Mouse (Mus musculus): ENCODE results near the gene AU015836. TPM values are rescaled to one million over a fixed set of nuclear protein-coding genes. Genes with fewer than 3 reads are reported as not detected.

The AU015836 gene
- 0.08 TPM in 1 of 2 replicates, not detected in the other for polyA plus RNA-seq (2014; fragmentation: Nextera tagmentation; extraction: Ambion mirVana)

DNA sequence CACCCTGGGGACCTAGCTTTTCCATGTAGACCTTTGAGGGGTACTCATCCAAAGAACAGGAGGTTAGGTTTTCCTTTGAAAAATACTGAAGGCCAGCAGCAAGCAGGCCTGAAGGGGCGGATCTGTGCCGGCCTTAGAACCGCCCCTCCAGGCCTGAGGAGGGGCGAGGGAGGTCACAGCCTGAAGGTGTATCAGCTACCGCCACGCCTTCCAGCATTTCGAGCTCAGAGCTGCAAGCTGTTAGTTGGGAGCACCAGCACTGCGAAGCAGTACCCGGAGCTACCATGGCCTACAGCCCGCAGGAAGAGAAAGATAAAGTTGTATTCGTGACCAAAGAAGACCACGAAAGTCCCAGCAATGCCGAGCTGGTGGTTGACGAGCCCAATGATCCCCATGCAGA, at the start of gene AU015836:
TSS of gene AU015836 (plus strand) at position 216 of the 400 bp plus-strand sequence.
- no peaks in the 10 kb centered on the region for H3K4me1 ChIP-seq (ENCODE audit: control insufficient read depth, insufficient read depth, low read length)
- peaks cover 3% of the 10 kb centered on the region; the same call in 1 of the 2 replicates for H3K27me3 ChIP-seq (ENCODE audit: control insufficient read depth, insufficient read depth, low read length)
- H3K4me2 ChIP-seq: no peak within 1 kb of the TSS
- H3K9me3 ChIP-seq (replicated peaks; ENCODE audit: control insufficient read depth, low read length): no peaks in the 10 kb centered on the region
- H3K9ac ChIP-seq (ENCODE audit: low read depth, low read length): no peak within 1 kb of the TSS
- no peak within 1 kb of the TSS for H3K27ac ChIP-seq (ENCODE audit: low read depth, low read length)
- no peak for ATAC-seq (replicated peaks; ENCODE audit: insufficient number of reproducible peaks, low FRiP score, low TSS enrichment)
- 45% methylated on average over 14 of the region's 14 CpGs for WGBS (ENCODE audit: insufficient replicate concordance)
- H3K4me3 ChIP-seq (ENCODE audit: low read depth, low read length): no peak within 1 kb of the TSS
- no peaks in the 10 kb centered on the region for H3K36me3 ChIP-seq (ENCODE audit: control insufficient read depth, insufficient read depth, low read length)

DNA sequence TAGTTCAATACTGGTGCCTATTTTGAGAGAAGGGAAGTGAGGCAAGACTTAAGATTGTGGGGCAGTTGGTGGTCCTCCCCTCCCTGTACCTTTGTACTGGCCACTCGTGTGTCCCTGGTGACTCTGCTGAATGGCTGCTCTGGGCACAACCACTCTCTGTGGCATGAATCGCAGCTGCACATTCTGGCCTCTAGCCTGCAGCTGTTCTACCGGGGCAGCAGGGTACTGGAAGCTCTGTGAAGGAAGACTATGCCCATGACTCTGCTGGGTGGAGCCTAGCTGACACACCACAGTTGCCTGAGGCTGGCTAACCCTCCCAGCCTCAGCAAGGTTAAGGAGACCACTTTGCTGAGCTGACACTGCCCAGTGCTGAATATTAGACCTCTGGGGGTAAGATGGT, 49.4 kb upstream of the AU015836 start:
- no peak for ATAC-seq (replicated peaks; ENCODE audit: insufficient number of reproducible peaks, low FRiP score, low TSS enrichment)

DNA sequence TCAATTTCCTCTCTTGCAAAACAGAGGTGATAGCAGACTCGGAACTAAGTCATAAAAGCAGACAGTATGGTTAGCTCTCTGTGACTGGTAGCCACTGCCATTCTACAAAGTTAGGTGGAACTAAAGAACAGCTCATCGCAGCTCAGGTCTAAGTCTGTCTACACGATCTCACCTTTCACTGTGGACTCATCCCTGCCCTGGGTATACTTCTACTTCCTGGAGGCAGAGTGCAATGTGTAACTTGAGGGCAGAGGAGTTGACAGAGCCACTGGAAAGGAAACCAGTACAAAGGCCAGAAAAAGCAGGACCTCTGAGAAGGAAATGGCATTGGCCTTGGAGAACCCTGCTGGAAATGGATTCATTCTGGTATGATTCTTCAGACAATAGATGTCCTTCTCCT, 40.1 kb upstream of the AU015836 start:
- ATAC-seq (replicated peaks; ENCODE audit: insufficient number of reproducible peaks, low FRiP score, low TSS enrichment): no peak
- no peaks in the 10 kb centered on the region for H3K9me3 ChIP-seq (replicated peaks; ENCODE audit: control insufficient read depth, low read length)
- no peaks in the 10 kb centered on the region for H3K36me3 ChIP-seq (ENCODE audit: control insufficient read depth, insufficient read depth, low read length)
- no peak overlapping the region for H3K4me2 ChIP-seq
- H3K9ac ChIP-seq (ENCODE audit: low read depth, low read length): no peak overlapping the region
- H3K4me1 ChIP-seq (ENCODE audit: control insufficient read depth, insufficient read depth, low read length): no peaks in the 10 kb centered on the region
- no peak overlapping the region for H3K4me3 ChIP-seq (ENCODE audit: low read depth, low read length)
- no peak overlapping the region for H3K27ac ChIP-seq (ENCODE audit: low read depth, low read length)
- WGBS (ENCODE audit: insufficient replicate concordance): 76% methylated on average over 3 of the region's 3 CpGs
- H3K27me3 ChIP-seq (ENCODE audit: control insufficient read depth, insufficient read depth, low read length): no peaks in the 10 kb centered on the region

More for the DNA sequence above, 49.4 kb upstream of the AU015836 start:
- Histone ChIP-seq H3K4me1 (ENCODE audit: control insufficient read depth, insufficient read depth, low read length) (no peaks in the 10 kb centered on the region), H3K9me3 (replicated peaks; ENCODE audit: control insufficient read depth, low read length) (no peaks in the 10 kb centered on the region), H3K4me2 (no peak overlapping the region), H3K9ac (ENCODE audit: low read depth, low read length) (no peak overlapping the region), H3K36me3 (ENCODE audit: control insufficient read depth, insufficient read depth, low read length) (no peaks in the 10 kb centered on the region), H3K4me3 (ENCODE audit: low read depth, low read length) (no peak overlapping the region), H3K27me3 (ENCODE audit: control insufficient read depth, insufficient read depth, low read length) (no peaks in the 10 kb centered on the region), H3K27ac (ENCODE audit: low read depth, low read length) (no peak overlapping the region)
- 61% methylated on average over 3 of the region's 3 CpGs for WGBS (ENCODE audit: insufficient replicate concordance)

DNA sequence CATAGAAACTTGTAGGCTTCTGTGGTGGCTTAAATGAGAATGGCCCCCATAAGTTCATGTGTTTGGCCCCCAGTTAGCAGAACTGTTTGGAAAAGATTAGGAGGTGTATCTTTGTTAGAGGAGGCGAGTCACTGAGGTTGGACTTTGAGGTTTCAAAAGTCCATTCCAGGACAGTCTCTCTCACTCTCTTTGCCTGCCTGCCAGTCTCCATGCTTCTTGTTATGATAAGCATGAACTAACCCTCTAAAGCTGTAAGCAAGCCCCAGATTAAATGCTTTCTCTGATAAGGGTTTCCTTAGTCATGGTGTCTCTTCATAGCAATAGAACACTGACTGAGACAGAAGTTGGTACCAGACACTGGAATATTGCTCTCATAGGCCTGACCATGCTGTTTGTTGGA, 39.7 kb upstream of the AU015836 start:
- Histone ChIP-seq H3K36me3 (ENCODE audit: control insufficient read depth, insufficient read depth, low read length) (no peaks in the 10 kb centered on the region), H3K4me3 (ENCODE audit: low read depth, low read length) (no peak overlapping the region), H3K4me2 (no peak overlapping the region), H3K9me3 (replicated peaks; ENCODE audit: control insufficient read depth, low read length) (no peaks in the 10 kb centered on the region), H3K9ac (ENCODE audit: low read depth, low read length) (no peak overlapping the region), H3K27me3 (ENCODE audit: control insufficient read depth, insufficient read depth, low read length) (no peaks in the 10 kb centered on the region), H3K27ac (ENCODE audit: low read depth, low read length) (no peak overlapping the region), H3K4me1 (ENCODE audit: control insufficient read depth, insufficient read depth, low read length) (no peaks in the 10 kb centered on the region)
- 89% methylated on average over 1 of the region's 1 CpGs for WGBS (ENCODE audit: insufficient replicate concordance)
- no peak for ATAC-seq (replicated peaks; ENCODE audit: insufficient number of reproducible peaks, low FRiP score, low TSS enrichment)

DNA sequence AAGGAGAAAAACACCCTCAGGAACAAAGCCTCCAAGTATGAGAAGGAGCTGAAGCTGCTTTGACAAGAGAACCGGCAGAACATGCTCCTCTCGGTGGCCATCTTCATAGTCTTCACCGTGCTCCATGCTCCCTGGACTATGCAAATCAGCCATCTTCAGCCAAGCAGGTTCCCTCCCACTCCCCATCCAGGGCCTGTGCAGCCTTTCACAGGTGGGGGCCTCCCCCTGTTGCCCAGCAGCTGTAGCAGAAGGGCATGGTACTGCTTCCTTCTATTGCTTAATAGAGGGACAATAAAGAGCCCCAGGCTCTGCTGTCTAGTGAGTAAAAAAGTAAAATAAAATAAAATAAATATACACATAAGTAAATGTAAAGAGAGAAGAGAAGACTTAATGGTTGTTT, 36.8 kb upstream of the AU015836 start:
- Histone ChIP-seq H3K4me1 (ENCODE audit: control insufficient read depth, insufficient read depth, low read length) (no peaks in the 10 kb centered on the region), H3K9me3 (replicated peaks; ENCODE audit: control insufficient read depth, low read length) (no peaks in the 10 kb centered on the region), H3K27me3 (ENCODE audit: control insufficient read depth, insufficient read depth, low read length) (no peaks in the 10 kb centered on the region), H3K36me3 (ENCODE audit: control insufficient read depth, insufficient read depth, low read length) (no peaks in the 10 kb centered on the region), H3K4me3 (ENCODE audit: low read depth, low read length) (no peak overlapping the region), H3K4me2 (no peak overlapping the region), H3K27ac (ENCODE audit: low read depth, low read length) (no peak overlapping the region), H3K9ac (ENCODE audit: low read depth, low read length) (no peak overlapping the region)
- 79% methylated on average over 3 of the region's 3 CpGs for WGBS (ENCODE audit: insufficient replicate concordance)
- no peak for ATAC-seq (replicated peaks; ENCODE audit: insufficient number of reproducible peaks, low FRiP score, low TSS enrichment)

DNA sequence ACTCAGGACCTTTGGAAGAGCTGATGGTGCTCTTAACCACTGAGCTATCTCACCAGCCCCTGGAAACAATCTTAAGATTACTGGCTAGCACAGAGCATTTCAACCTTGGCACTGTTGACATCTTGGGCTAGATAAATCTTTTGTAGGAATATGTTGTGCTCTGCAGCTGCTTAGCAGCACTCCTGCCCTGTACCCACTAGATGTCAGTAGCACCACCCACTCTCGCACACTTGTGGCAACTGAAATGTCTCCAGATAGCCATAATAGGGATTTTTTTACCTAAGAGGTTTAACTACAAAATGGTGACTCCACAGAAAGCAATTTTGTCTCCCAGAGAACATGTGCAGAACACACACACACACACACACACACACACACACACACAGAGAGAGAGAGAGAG, 11.7 kb upstream of the AU015836 start:
- Histone ChIP-seq H3K4me3 (ENCODE audit: low read depth, low read length) (no peak overlapping the region), H3K9ac (ENCODE audit: low read depth, low read length) (no peak overlapping the region), H3K4me1 (ENCODE audit: control insufficient read depth, insufficient read depth, low read length) (no peaks in the 10 kb centered on the region), H3K36me3 (ENCODE audit: control insufficient read depth, insufficient read depth, low read length) (no peaks in the 10 kb centered on the region), H3K4me2 (no peak overlapping the region), H3K27me3 (ENCODE audit: control insufficient read depth, insufficient read depth, low read length) (peaks cover 6% of the 10 kb centered on the region), H3K9me3 (replicated peaks; ENCODE audit: control insufficient read depth, low read length) (no peaks in the 10 kb centered on the region), H3K27ac (ENCODE audit: low read depth, low read length) (no peak overlapping the region)
- ATAC-seq (replicated peaks; ENCODE audit: insufficient number of reproducible peaks, low FRiP score, low TSS enrichment): no peak
- WGBS (ENCODE audit: insufficient replicate concordance): 23% methylated on average over 1 of the region's 1 CpGs

GRCm38 (mm10) chrX:93958502-93958901, 10.0 kb upstream of the AU015836 start:
- Histone ChIP-seq H3K9ac (ENCODE audit: low read depth, low read length) (no peak overlapping the region), H3K36me3 (ENCODE audit: control insufficient read depth, insufficient read depth, low read length) (no peaks in the 10 kb centered on the region), H3K4me2 (no peak overlapping the region), H3K4me1 (ENCODE audit: control insufficient read depth, insufficient read depth, low read length) (no peaks in the 10 kb centered on the region), H3K4me3 (ENCODE audit: low read depth, low read length) (no peak overlapping the region), H3K27ac (ENCODE audit: low read depth, low read length) (no peak overlapping the region), H3K9me3 (replicated peaks; ENCODE audit: control insufficient read depth, low read length) (no peaks in the 10 kb centered on the region), H3K27me3 (ENCODE audit: control insufficient read depth, insufficient read depth, low read length) (peaks cover 6% of the 10 kb centered on the region)
- 53% methylated on average over 3 of the region's 3 CpGs for WGBS (ENCODE audit: insufficient replicate concordance)
- ATAC-seq (replicated peaks; ENCODE audit: insufficient number of reproducible peaks, low FRiP score, low TSS enrichment): no peak

GRCm38 (mm10) chrX:93980341-93980740, 11.9 kb downstream of the AU015836 start:
- no peak overlapping the region for H3K4me2 ChIP-seq
- 0 out of 2 replicates have a peak, but pooled peaks cover 2% of the 10 kb centered on the region for H3K27me3 ChIP-seq (ENCODE audit: control insufficient read depth, insufficient read depth, low read length)
- H3K27ac ChIP-seq (ENCODE audit: low read depth, low read length): no peak overlapping the region
- H3K9me3 ChIP-seq (replicated peaks; ENCODE audit: control insufficient read depth, low read length): no peaks in the 10 kb centered on the region
- H3K4me3 ChIP-seq (ENCODE audit: low read depth, low read length): no peak overlapping the region
- H3K9ac ChIP-seq (ENCODE audit: low read depth, low read length): no peak overlapping the region
- WGBS (ENCODE audit: insufficient replicate concordance): 80% methylated on average over 26 of the region's 26 CpGs
- no peaks in the 10 kb centered on the region for H3K36me3 ChIP-seq (ENCODE audit: control insufficient read depth, insufficient read depth, low read length)
- no peaks in the 10 kb centered on the region for H3K4me1 ChIP-seq (ENCODE audit: control insufficient read depth, insufficient read depth, low read length)
- no peak for ATAC-seq (replicated peaks; ENCODE audit: insufficient number of reproducible peaks, low FRiP score, low TSS enrichment)

GRCm38 (mm10) chrX:93982193-93982592, 13.7 kb downstream of the AU015836 start:
- no peak overlapping the region for H3K4me2 ChIP-seq
- H3K27me3 ChIP-seq (ENCODE audit: control insufficient read depth, insufficient read depth, low read length): 0 out of 2 replicates have a peak, but pooled peaks cover 2% of the 10 kb centered on the region
- ATAC-seq (replicated peaks; ENCODE audit: insufficient number of reproducible peaks, low FRiP score, low TSS enrichment): no peak
- H3K4me3 ChIP-seq (ENCODE audit: low read depth, low read length): no peak overlapping the region
- H3K9ac ChIP-seq (ENCODE audit: low read depth, low read length): no peak overlapping the region
- H3K4me1 ChIP-seq (ENCODE audit: control insufficient read depth, insufficient read depth, low read length): no peaks in the 10 kb centered on the region
- H3K9me3 ChIP-seq (replicated peaks; ENCODE audit: control insufficient read depth, low read length): no peaks in the 10 kb centered on the region
- 78% methylated on average over 3 of the region's 3 CpGs for WGBS (ENCODE audit: insufficient replicate concordance)
- H3K36me3 ChIP-seq (ENCODE audit: control insufficient read depth, insufficient read depth, low read length): no peaks in the 10 kb centered on the region
- H3K27ac ChIP-seq (ENCODE audit: low read depth, low read length): no peak overlapping the region
